Mouse (Mus musculus) lung, postnatal 0 days (tissue): ENCODE results near the gene Hipk3.

ENCODE experiments used
- CTCF ChIP-seq: IDR thresholded peaks from 2 replicates; pipeline ENCODE4 v1.5.1; 2016; ENCODE audit warnings: antibody characterized with exemption, mild to moderate bottlenecking
- EP300 ChIP-seq: IDR thresholded peaks from 2 replicates; pipeline ENCODE4 v1.6.1; 2016; ENCODE audit warnings: antibody characterized with exemption, mild to moderate bottlenecking, control low read depth

- TF ChIP-seq EP300 = no peak
- no peak for TF ChIP-seq CTCF
Measured at GRCm38 (mm10) chr2:104382813-104383212, 111.4 kb downstream of the Hipk3 start.
